Mouse (Mus musculus) neutrophil, adult 5-6 weeks (primary cell): ENCODE measurements around the gene Il6ra. TPM values are rescaled to one million over a fixed set of nuclear protein-coding genes. Genes with fewer than 3 reads are reported as not detected.
A peak's percentile ranks its signal among the peaks of the same experiment; 100 is the strongest.

Experiments used
- ATAC-seq: fragments of 151-379, 151-347 bp; 2 replicates; pipeline ENCODE4 v1.8.0; 2017; ENCODE audit warnings: mild to moderate bottlenecking, moderate TSS enrichment; ENCODE audit not compliant: insufficient number of reproducible peaks, poor library complexity, low FRiP score, severe bottlenecking; ENCODE audit errors: extremely low read depth
- total RNA-seq: library from RNA; stranded (forward); fragments of 200-1000 nt; gene quantifications from 2 replicates; pipeline ENCODE4 v1.2.3, GENCODE M21; 2017

Il6ra gene
- total RNA-seq, 1 experiment from 2014 or later, result 50.0 TPM

GRCm38 (mm10) chr3:89861070-89861469 lies 51.9 kb downstream of the Il6ra start:
- peak; percentile 71 for ATAC-seq

- ATAC-seq, result no peak
These were observed 52.7 kb downstream of the Il6ra start for GRCm38 (mm10) chr3:89860343-89860742.

GRCm38 (mm10) chr3:89859936-89860335 lies 53.1 kb downstream of the Il6ra start:
- no peak for ATAC-seq

DNA sequence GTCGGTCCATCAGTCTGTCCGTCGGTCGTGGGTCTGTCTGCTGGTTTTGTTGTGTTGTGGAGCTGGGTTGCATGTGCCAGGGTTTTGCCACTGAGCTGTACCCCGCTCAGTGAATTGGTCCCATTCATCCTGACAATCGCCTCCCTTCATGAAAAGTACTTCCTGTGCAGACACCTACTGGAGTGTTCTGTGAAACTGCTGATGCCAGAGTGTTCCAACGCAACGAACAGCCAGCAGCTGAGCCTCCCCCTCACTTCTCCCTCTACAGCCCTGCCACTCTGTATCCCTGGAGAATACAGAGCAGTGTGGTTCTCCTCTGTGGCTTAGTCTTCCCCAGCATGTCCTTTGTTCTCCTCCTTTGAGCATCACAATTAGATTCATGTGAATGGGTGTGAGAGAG lies 54.1 kb downstream of the Il6ra start:
- no peak for ATAC-seq

GRCm38 (mm10) chr3:89858123-89858522 lies 54.9 kb downstream of the Il6ra start:
- ATAC-seq, result peak; percentile 45; the same call in 1 of the 2 replicates

- no peak for ATAC-seq
These were observed 55.6 kb downstream of the Il6ra start for GRCm38 (mm10) chr3:89857353-89857752.

GRCm38 (mm10) chr3:89853752-89854151 lies 59.2 kb downstream of the Il6ra start:
- ATAC-seq, result no peak

GRCm38 (mm10) chr3:89848083-89848482 lies 64.9 kb downstream of the Il6ra start:
- no peak for ATAC-seq

DNA sequence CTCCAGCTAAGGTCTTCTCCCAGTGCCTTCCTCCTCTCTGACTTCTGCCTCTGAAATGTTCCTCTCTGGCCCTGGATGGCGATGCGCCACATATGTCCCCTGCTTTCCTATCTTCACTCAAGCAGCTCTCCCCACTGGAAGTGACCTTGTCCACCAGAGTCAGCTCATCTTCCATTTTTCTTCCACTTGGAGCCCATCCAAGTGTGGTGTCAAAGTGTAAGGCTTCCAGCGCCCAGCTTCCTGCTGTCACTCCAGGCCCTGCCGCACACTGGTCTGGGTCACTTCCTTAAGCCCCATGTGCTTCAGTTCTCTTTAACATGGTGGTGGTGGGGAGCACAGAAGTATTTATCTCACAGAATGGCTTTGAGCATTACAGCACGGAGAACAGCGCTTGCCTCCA lies 65.4 kb downstream of the Il6ra start:
- no peak for ATAC-seq

DNA sequence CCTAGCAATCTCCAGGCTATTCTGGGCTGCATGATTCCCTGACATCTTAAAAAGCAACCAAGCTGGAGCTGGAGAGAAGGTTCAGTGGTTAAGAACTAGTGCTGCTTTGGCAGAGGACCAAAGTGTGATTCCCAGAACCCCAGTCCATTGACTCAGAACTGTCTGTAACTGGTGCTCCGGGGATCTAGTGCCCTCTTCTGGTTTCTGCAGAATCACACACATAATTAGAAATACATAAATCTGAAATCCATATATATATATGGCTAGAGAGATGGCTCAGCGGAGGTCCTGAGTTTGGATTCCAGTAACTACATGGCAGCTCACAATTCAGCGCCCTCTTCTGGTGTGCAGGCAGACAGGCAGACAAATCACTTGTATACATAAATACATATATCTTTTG lies 65.9 kb downstream of the Il6ra start:
- no peak for ATAC-seq

DNA sequence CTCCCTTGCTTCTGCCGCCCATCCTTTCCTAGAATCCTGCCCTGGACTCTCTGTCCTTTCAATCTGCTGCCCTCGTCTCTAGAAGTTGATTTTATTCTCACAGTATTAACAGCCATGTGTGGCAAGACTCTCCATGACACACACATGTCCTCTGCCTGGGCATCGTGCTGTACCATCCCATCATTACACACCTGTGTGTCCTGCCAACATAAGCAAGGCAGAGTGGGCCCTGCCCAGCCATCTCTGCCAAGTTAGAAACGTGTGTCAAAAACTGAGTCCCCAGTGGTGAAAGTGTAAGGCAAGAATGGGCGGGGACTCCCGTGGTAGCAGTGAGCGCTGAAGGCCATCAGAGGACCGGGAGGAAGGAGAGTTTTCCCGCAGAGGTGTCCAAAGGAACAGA lies 67.2 kb downstream of the Il6ra start:
- no peak for ATAC-seq

DNA sequence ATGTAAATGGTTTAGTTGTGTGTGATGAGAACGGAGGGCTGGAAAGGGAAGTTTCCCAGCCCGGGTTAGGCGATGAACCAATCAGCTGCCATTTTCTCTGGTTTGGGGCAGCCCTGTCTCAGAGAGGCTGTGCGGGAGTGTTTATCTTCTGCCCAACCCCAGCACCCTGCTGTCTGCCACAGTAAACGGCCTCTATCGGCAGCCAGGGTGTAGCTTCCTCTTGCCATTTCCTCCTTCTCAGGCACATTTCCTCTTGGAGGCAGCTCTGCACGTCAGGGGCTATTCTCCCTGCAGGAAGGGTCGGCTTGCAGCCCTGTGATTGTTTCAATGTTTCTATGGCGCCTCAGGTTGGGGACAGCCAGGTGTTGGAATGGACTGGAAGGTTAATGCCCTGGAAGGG lies 69.8 kb downstream of the Il6ra start:
- ATAC-seq, result peak; percentile 81

- no peak for ATAC-seq
These were observed 70.7 kb downstream of the Il6ra start for GRCm38 (mm10) chr3:89842258-89842657.

- ATAC-seq, result no peak
These were observed 77.6 kb downstream of the Il6ra start for GRCm38 (mm10) chr3:89835362-89835761.

- no peak for ATAC-seq
These were observed 82.0 kb downstream of the Il6ra start, which contains the start of gene She for GRCm38 (mm10) chr3:89830815-89831591. She (plus strand) TSS chr3:89831370.

DNA sequence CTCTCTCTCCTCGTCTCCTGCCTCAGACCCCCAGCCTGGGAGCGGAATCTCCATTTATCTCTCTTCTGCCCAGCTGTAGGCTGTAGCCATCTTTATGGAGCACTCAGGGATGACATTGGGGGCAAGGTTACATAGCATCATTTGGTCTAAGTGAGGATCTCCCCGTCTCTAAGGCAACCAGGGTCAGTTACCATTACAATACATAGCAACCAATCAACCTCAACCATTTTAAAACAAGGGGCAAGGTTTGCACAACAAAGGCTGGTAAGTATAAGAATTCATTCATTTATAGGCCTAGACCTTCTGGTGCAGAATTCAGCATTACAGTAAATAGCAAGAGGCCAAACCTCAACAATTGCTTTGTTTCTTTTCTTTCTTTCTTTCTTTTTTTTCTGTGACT lies 86.7 kb downstream of the Il6ra start:
- no peak for ATAC-seq

DNA sequence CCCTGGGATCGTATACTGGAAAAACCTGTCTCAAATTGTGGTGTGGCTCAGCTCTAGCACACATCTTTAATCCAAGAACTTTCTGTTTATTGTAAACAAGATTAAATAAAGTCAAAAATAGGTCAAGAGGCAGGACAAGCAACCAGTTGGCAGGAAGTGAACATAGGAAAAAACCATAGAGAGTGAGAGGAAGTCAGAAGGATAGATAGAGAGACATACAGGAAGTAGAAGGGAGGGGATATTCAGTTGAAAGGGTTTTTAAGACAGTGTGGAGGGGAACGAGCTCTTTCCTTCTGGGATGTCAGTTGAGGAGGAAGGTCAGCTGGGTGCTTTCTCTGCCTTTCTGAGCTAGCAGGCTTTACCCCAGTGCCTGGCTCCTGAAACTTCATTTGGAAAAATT lies 89.4 kb downstream of the Il6ra start:
- no peak for ATAC-seq

DNA sequence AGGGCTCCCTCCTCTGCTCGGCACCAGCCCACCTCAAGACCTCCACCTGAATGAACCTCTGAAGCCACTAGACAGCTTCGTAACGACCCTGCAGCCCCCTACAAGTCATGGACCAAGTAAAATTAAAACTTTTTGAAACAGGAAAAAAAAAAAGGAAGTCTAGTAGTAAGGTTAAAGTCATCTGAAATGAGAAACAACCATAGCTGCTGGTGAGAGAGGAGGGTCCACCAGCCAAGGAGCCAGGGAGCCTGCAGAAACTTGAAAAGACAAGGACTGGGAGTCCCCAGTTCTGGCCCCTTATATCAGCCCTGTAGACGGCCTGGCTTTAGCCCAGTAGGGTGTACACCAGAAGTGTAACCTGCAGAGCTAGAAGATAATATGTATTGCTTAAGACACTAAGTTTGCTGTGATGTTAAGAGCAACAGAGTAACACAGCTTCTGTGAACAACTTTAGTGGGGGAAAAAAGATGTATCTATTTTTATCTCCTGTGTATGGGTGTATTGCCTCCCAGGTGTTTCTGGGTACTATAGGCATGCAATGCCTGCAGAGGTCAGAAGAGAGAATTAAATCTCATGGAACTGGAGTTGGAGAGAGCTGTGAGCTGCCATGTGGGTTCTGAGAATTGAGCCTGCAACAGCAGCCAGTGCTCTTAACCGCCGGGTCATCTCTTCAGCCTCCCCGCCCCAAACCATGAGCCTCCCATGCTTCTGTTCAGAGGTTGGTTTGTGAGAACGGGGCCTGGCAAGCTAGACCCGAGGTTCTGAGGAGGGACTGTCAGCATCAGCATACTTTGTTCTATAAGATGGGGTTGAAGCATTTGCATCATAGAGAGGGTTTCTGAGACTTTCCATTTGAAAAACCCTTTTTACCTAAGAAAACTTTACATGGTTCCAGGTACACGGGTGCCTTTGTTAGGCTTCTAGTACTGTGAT lies 91.2 kb downstream of the Il6ra start:
- ATAC-seq, result no peak

DNA sequence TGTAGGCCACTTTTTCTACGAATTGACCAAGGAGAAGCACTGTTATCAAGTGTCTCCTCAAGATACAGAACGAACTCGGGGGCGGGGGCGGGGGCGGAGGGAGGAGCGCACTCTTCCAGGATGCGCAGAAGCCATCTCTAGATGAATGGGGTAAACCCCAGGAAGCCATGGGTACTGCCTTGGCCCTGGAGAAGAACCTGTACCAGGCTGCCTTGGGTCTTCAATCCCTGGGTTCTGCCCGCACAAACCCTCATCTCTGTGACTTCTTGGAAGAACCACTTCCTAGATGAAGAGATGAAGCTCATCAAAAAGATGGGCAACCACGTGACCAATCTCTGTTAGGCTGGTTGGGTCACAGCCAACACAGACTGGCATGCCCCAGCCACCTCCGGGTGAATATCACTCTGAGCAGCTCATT lies 91.9 kb downstream of the Il6ra start:
- no peak for ATAC-seq
